Mouse (Mus musculus) ovary, adult 18-20 months (tissue): ENCODE data around the gene Glra4.
A peak's percentile ranks its signal among the peaks of the same experiment; 100 is the strongest.

ENCODE experiments used
- DNase-seq: peaks from one replicate; pipeline ENCODE4 v3.0.0; 2022; ENCODE audit warnings: low spot score, mixed read lengths

Glra4 gene

GRCm38 (mm10) chrX:136780041-136780440 is at the start of gene Glra4:
Gene Glra4, minus strand, starts transcription at chrX:136780141.
- no peak for DNase-seq

GRCm38 (mm10) chrX:136828610-136829009 is 48.7 kb upstream of the Glra4 start:
- no peak for DNase-seq

GRCm38 (mm10) chrX:136825016-136825415 is 45.1 kb upstream of the Glra4 start:
- DNase-seq, result no peak

GRCm38 (mm10) chrX:136822371-136822770 is 42.4 kb upstream of the Glra4 start, which contains the start of gene Plp1:
Gene Plp1, plus strand, starts transcription at chrX:136822671.
- no peak for DNase-seq

GRCm38 (mm10) chrX:136820250-136820649 is 40.3 kb upstream of the Glra4 start:
- peak; percentile 49 for DNase-seq

GRCm38 (mm10) chrX:136819752-136820151 is 39.8 kb upstream of the Glra4 start:
- no peak for DNase-seq

- DNase-seq, result no peak
These were observed 17.3 kb upstream of the Glra4 start for GRCm38 (mm10) chrX:136797223-136797622.

- DNase-seq, result no peak
These were observed 9.5 kb upstream of the Glra4 start for GRCm38 (mm10) chrX:136789446-136789845.

- DNase-seq, result no peak
These were observed 679 bp downstream of the Glra4 start for GRCm38 (mm10) chrX:136779262-136779661.

- no peak for DNase-seq
These were observed 1.9 kb downstream of the Glra4 start for GRCm38 (mm10) chrX:136778046-136778445.

- no peak for DNase-seq
These were observed 6.9 kb downstream of the Glra4 start for GRCm38 (mm10) chrX:136773035-136773434.

- DNase-seq, result no peak
These were observed 18.6 kb downstream of the Glra4 start for GRCm38 (mm10) chrX:136761103-136762074.

- no peak for DNase-seq
These were observed 24.5 kb downstream of the Glra4 start for GRCm38 (mm10) chrX:136755464-136755863.

- DNase-seq, result no peak
These were observed 30.6 kb downstream of the Glra4 start for GRCm38 (mm10) chrX:136749329-136749728.

GRCm38 (mm10) chrX:136744663-136745062 is 35.3 kb downstream of the Glra4 start:
- no peak for DNase-seq

- no peak for DNase-seq
These were observed 36.5 kb downstream of the Glra4 start, which contains the start of gene Morf4l2 for GRCm38 (mm10) chrX:136743459-136743858. Gene Morf4l2, minus strand, starts transcription at chrX:136743690.

GRCm38 (mm10) chrX:136742661-136743103 is 37.3 kb downstream of the Glra4 start:
- no peak for DNase-seq

GRCm38 (mm10) chrX:136742241-136742640 is 37.7 kb downstream of the Glra4 start:
- no peak for DNase-seq

- DNase-seq, result peak; percentile 71
These were observed 38.2 kb downstream of the Glra4 start for GRCm38 (mm10) chrX:136741651-136742201.

GRCm38 (mm10) chrX:136740791-136741650 is 38.9 kb downstream of the Glra4 start:
- peak; percentile 95 for DNase-seq

GRCm38 (mm10) chrX:136740087-136740790 is 39.7 kb downstream of the Glra4 start:
- DNase-seq, result no peak
